Mouse (Mus musculus) liver, postnatal 0 days (tissue): Measurements from ENCODE around the gene Smc5. TPM values are rescaled to one million over a fixed set of nuclear protein-coding genes. Genes with fewer than 3 reads are reported as not detected.

Experiments used
- ATAC-seq: fragments of 200-750 bp; cut with Nextera tagmentation; 2 replicates; pipeline ENCODE4 v1.8.0; 2017; ENCODE audit warnings: mild to moderate bottlenecking, moderate library complexity
- DNase-seq: peaks from one replicate; pipeline ENCODE4 v3.0.0-alpha.2; 2016
- H3K27ac ChIP-seq: fragments of 300-500 bp; sonication (generic); 2 replicates; pipeline ENCODE4 v1.5.1; 2014; ENCODE audit warnings: antibody characterized with exemption, moderate library complexity, mild to moderate bottlenecking, low read depth
- H3K27me3 ChIP-seq: fragments of 300-500 bp; sonication (generic); 2 replicates; pipeline ENCODE4 v1.6.1; 2014; ENCODE audit warnings: low read length, control low read depth, mixed read lengths; ENCODE audit not compliant: insufficient read depth
- H3K36me3 ChIP-seq: fragments of 300-500 bp; sonication (generic); replicated peaks from 2 replicates; pipeline ENCODE4 v1.6.1; 2014; ENCODE audit warnings: mild to moderate bottlenecking, control low read depth, low read length, moderate library complexity, mixed read lengths; ENCODE audit not compliant: insufficient read depth
- H3K4me1 ChIP-seq: fragments of 300-500 bp; sonication (generic); 2 replicates; pipeline ENCODE4 v1.6.1; 2014; ENCODE audit warnings: antibody characterized with exemption, mild to moderate bottlenecking, control low read depth; ENCODE audit not compliant: insufficient read depth
- H3K4me2 ChIP-seq: fragments of 300-500 bp; sonication (generic); 2 replicates; pipeline ENCODE4 v1.6.1; 2014; ENCODE audit warnings: low read depth, mild to moderate bottlenecking, low read length, moderate library complexity, mixed read lengths
- H3K4me3 ChIP-seq: fragments of 300-500 bp; sonication (generic); 2 replicates; pipeline ENCODE4 v1.5.1; 2014; ENCODE audit warnings: low read depth, low read length
- H3K9ac ChIP-seq: fragments of 300-500 bp; sonication (generic); replicated peaks from 2 replicates; pipeline ENCODE4 v1.6.1; 2014; ENCODE audit warnings: mild to moderate bottlenecking, moderate library complexity
- H3K9me3 ChIP-seq: fragments of 300-500 bp; sonication (generic); 2 replicates; pipeline ENCODE4 v1.6.1; 2016; ENCODE audit warnings: mild to moderate bottlenecking, control low read depth, low read length, mixed read lengths
- CTCF ChIP-seq: sonication (generic); IDR thresholded peaks from 2 replicates; pipeline ENCODE4 v1.5.1; 2016; ENCODE audit warnings: antibody characterized with exemption, low read depth
- EP300 ChIP-seq: IDR thresholded peaks from 2 replicates; pipeline ENCODE4 v1.6.1; 2016; ENCODE audit warnings: antibody characterized with exemption, low read depth, mild to moderate bottlenecking
- WGBS: fragments of 180-500 bp; shearing (Covaris S2); extraction: QIAGEN DNeasy Blood & Tissue Kit; methylation state at CpG from one replicate; pipeline ENCODE4 v1.1.7; 2014; ENCODE audit not compliant: insufficient replicate concordance; 5-methylcytosine and 5-hydroxymethylcytosine counted together
- polyA plus RNA-seq: library from polyadenylated mRNA; unstranded; fragments of >200 nt; fragmentation: Nextera tagmentation; extraction: Ambion mirVana; gene quantifications from 2 replicates; pipeline ENCODE4 v1.2.1, GENCODE M21; 2015

Gene Smc5
- polyA plus RNA-seq, 1 experiment from 2014 or later: 6.8 TPM

GRCm38 (mm10) chr19:23162387-23162809 is 111.3 kb downstream of the Smc5 start:
- DNase-seq: no peak
- Histone ChIP-seq H3K27me3 (no peaks in the 10 kb centered on the region), H3K4me2 (no peak overlapping the region), H3K4me1 (peaks cover 6% of the 10 kb centered on the region; the same call in 1 of the 2 replicates), H3K4me3 (no peak overlapping the region), H3K9me3 (no peaks in the 10 kb centered on the region), H3K27ac (no peak overlapping the region), H3K36me3 (peaks cover 10% of the 10 kb centered on the region; the same call in 1 of the 2 replicates), H3K9ac (no peak overlapping the region)
- peak; percentile 12; the same call in 1 of the 2 replicates for ATAC-seq
- 54% methylated on average over 8 of the region's 8 CpGs for WGBS
- TF ChIP-seq EP300 (no peak), CTCF (no peak)

GRCm38 (mm10) chr19:23159780-23160395 is 113.8 kb downstream of the Smc5 start:
- no peak overlapping the region for H3K27ac ChIP-seq
- 0 out of 2 replicates have a peak, but pooled peaks cover under 1% of the 10 kb centered on the region for H3K36me3 ChIP-seq
- ATAC-seq: no peak
- no peaks in the 10 kb centered on the region for H3K9me3 ChIP-seq
- H3K4me1 ChIP-seq: peaks cover 6% of the 10 kb centered on the region; the same call in 1 of the 2 replicates
- no peak for TF ChIP-seq CTCF
- TF ChIP-seq EP300: no peak
- H3K9ac ChIP-seq: no peak overlapping the region
- no peak for DNase-seq
- no peaks in the 10 kb centered on the region for H3K27me3 ChIP-seq
- no peak overlapping the region for H3K4me2 ChIP-seq
- H3K4me3 ChIP-seq: no peak overlapping the region
- WGBS: 79% methylated on average over 10 of the region's 10 CpGs

Other genes with a start within 250 kb of the Smc5 start
- 12.6 and 17.2 TPM in 2 replicates for gene Klf9, start 132.7 kb downstream of the Smc5 start, polyA plus RNA-seq
- gene Mamdc2, start 174.5 kb upstream of the Smc5 start, polyA plus RNA-seq: 0.89 and 0.92 TPM in 2 replicates